Mouse (Mus musculus) stomach, embryonic 16.5 days (tissue): Measurements from ENCODE around the gene Dennd2a. TPM values are rescaled to one million over a fixed set of nuclear protein-coding genes. Genes with fewer than 3 reads are reported as not detected.
A peak's percentile ranks its signal among the peaks of the same experiment; 100 is the strongest.
"Not testable (repeated sequence)": the region's sequence is repeated elsewhere in the genome, so short reads cannot be mapped to it uniquely, and the experiment has no call there.

ENCODE experiments used
- ATAC-seq: fragments of 200-750 bp; cut with Nextera tagmentation; 2 replicates; pipeline ENCODE4 v1.8.0; 2017; ENCODE audit warnings: moderate number of reproducible peaks, moderate TSS enrichment; ENCODE audit not compliant: insufficient read depth, low FRiP score
- H3K27ac ChIP-seq: fragments of 300-500 bp; sonication (generic); 2 replicates; pipeline ENCODE4 v1.5.1; 2014; ENCODE audit warnings: low read length
- H3K27me3 ChIP-seq: fragments of 300-500 bp; sonication (generic); 2 replicates; pipeline ENCODE4 v1.6.1; 2014; ENCODE audit warnings: low read length, control low read depth, mixed read lengths; ENCODE audit not compliant: control insufficient read depth, insufficient read depth
- H3K36me3 ChIP-seq: fragments of 300-500 bp; sonication (generic); 2 replicates; pipeline ENCODE4 v1.6.1; 2014; ENCODE audit warnings: low read length; ENCODE audit not compliant: control insufficient read depth, insufficient read depth
- H3K4me1 ChIP-seq: fragments of 300-500 bp; sonication (generic); 2 replicates; pipeline ENCODE4 v1.6.1; 2014; ENCODE audit warnings: low read length, control low read depth, mixed read lengths; ENCODE audit not compliant: control insufficient read depth, insufficient read depth
- H3K4me2 ChIP-seq: fragments of 300-500 bp; sonication (generic); 2 replicates; pipeline ENCODE4 v1.6.1; 2014; ENCODE audit warnings: low read depth, low read length, mixed read lengths
- H3K4me3 ChIP-seq: fragments of 300-500 bp; sonication (generic); replicated peaks from 2 replicates; pipeline ENCODE4 v1.5.1; 2014; ENCODE audit warnings: mild to moderate bottlenecking, low read length
- H3K9ac ChIP-seq: fragments of 300-500 bp; sonication (generic); 2 replicates; pipeline ENCODE4 v1.6.1; 2014; ENCODE audit warnings: low read length
- H3K9me3 ChIP-seq: fragments of 300-500 bp; sonication (generic); replicated peaks from 2 replicates; pipeline ENCODE4 v1.6.1; 2016; ENCODE audit warnings: low read length, control low read depth; ENCODE audit not compliant: control insufficient read depth
- WGBS: fragments of 180-500 bp; shearing (Covaris S2); extraction: QIAGEN DNeasy Blood & Tissue Kit; methylation state at CpG from one replicate; pipeline ENCODE4 v1.1.7; 2014; 5-methylcytosine and 5-hydroxymethylcytosine counted together
- polyA plus RNA-seq: library from polyadenylated mRNA; unstranded; fragments of >200 nt; fragmentation: Nextera tagmentation; extraction: Ambion mirVana; gene quantifications from 2 replicates; pipeline ENCODE4 v1.2.1, GENCODE M21; 2015

Dennd2a gene
- polyA plus RNA-seq, 1 experiment from 2014 or later, result 10.8 TPM

DNA sequence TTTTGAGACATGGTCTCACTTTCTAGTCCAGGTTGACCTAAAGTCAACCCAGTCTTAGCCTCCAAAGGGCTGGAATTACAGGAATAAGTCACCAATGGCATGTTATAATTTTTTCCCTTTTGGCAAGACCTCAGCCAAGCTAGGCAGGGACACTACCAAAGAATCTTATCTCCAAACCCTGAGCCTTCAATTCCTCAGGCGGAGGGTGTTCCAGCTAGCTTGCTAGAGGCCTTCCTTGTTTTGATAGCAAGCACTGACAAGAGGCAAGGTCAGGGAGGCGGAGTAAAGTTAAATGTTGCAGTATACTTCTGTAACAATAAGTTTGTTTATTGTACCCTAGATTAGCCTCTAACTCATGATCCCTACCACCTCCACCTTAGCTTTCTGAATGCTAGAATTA is 132.5 kb downstream of the Dennd2a start:
- 86% methylated on average over 2 of the region's 2 CpGs for WGBS
- ATAC-seq, result no peak

DNA sequence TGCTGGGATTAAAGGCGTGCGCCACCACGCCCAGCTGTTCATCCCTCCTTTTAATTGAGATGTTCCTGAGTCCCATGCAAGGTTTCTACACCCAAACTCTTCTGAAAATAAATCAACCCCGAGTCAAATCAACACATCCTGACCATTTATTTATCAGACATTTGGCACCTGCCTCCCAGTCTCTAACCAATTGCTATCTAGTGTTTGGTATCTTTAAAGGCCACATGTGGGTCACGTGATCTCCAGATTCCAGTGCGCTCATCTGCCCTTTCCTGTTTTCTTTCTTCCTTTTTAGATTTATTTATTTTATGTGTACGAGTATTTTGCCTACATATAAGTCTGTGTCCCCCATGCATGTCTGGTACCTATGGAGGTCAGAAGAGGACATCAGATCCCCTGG is 134.0 kb downstream of the Dennd2a start:
- Histone ChIP-seq H3K4me1 (no peaks in the 10 kb centered on the region), H3K27me3 (no peaks in the 10 kb centered on the region), H3K4me3 (no peak overlapping the region), H3K27ac (no peak overlapping the region), H3K9me3 (no peaks in the 10 kb centered on the region), H3K4me2 (no peak overlapping the region), H3K9ac (no peak overlapping the region), H3K36me3 (no peaks in the 10 kb centered on the region)
- 82% methylated on average over 7 of the region's 7 CpGs for WGBS
- ATAC-seq, result no peak

More for the DNA sequence above, 132.5 kb downstream of the Dennd2a start:
- H3K36me3 ChIP-seq, result no peaks in the 10 kb centered on the region
- H3K4me3 ChIP-seq, result no peak overlapping the region
- H3K9ac ChIP-seq, result no peak overlapping the region
- H3K27me3 ChIP-seq, result no peaks in the 10 kb centered on the region
- H3K4me1 ChIP-seq, result no peaks in the 10 kb centered on the region
- no peak overlapping the region for H3K4me2 ChIP-seq
- H3K27ac ChIP-seq, result no peak overlapping the region
- no peaks in the 10 kb centered on the region for H3K9me3 ChIP-seq

DNA sequence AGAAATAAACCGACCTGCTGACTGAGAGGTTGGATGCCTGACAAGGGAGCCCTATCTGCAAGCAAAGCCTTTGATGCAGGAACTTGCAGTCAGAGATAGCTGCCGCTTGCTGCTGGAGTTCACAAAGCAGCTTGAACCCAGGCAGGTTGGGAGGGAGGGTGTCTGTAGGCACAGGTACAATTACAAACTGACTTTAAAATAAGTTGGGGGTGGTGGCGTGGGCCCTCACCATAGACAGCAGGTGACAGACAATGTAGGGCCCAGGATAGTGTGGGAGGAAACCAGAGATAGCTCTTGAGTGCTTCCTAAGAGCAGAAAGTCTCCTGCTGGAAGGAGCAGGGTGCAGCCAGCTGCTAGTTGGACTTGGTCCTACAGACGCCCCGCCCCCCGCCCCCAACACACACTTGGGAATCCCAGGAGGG is 134.5 kb downstream of the Dennd2a start:
- WGBS, result 51% methylated on average over 6 of the region's 6 CpGs
- H3K36me3 ChIP-seq, result no peaks in the 10 kb centered on the region
- H3K4me2 ChIP-seq, result no peak overlapping the region
- no peak overlapping the region for H3K27ac ChIP-seq
- no peaks in the 10 kb centered on the region for H3K9me3 ChIP-seq
- no peaks in the 10 kb centered on the region for H3K4me1 ChIP-seq
- no peak overlapping the region for H3K4me3 ChIP-seq
- H3K27me3 ChIP-seq, result no peaks in the 10 kb centered on the region
- ATAC-seq, result no peak
- H3K9ac ChIP-seq, result no peak overlapping the region

GRCm38 (mm10) chr6:39420867-39421266 is 136.8 kb downstream of the Dennd2a start:
- H3K4me2 ChIP-seq, result no peak overlapping the region

GRCm38 (mm10) chr6:39419851-39420721 is 137.6 kb downstream of the Dennd2a start, which contains the start of gene Mkrn1:
Gene Mkrn1, minus strand, starts transcription at chr6:39420462.
- ATAC-seq, result peak; percentile 93
- H3K4me2 ChIP-seq, result peak within 1 kb of the TSS; percentile 72
- H3K27ac ChIP-seq, result peak within 1 kb of the TSS; percentile 91
- no peaks in the 10 kb centered on the region for H3K36me3 ChIP-seq
- peak within 1 kb of the TSS; percentile 91 for H3K9ac ChIP-seq
- H3K27me3 ChIP-seq, result no peaks in the 10 kb centered on the region; the same call in 1 of the 2 replicates
- H3K4me3 ChIP-seq, result peak within 1 kb of the TSS; percentile 99
- H3K4me1 ChIP-seq, result no peaks in the 10 kb centered on the region
- no peaks in the 10 kb centered on the region for H3K9me3 ChIP-seq
- under 1% methylated on average over 79 of the region's 82 CpGs for WGBS

More at GRCm38 (mm10) chr6:39420867-39421266, 136.8 kb downstream of the Dennd2a start:
- no peak overlapping the region for H3K27ac ChIP-seq
- H3K9me3 ChIP-seq, result no peaks in the 10 kb centered on the region
- no peaks in the 10 kb centered on the region for H3K4me1 ChIP-seq
- H3K4me3 ChIP-seq, result no peak overlapping the region; the same call in 1 of the 2 replicates
- H3K36me3 ChIP-seq, result no peaks in the 10 kb centered on the region
- H3K27me3 ChIP-seq, result no peaks in the 10 kb centered on the region; the same call in 1 of the 2 replicates
- ATAC-seq, result no peak
- WGBS, result 37% methylated on average over 4 of the region's 4 CpGs
- H3K9ac ChIP-seq, result no peak overlapping the region

GRCm38 (mm10) chr6:39419386-39419850 is 138.2 kb downstream of the Dennd2a start:
- Histone ChIP-seq H3K4me2 (peak overlapping the region; percentile 72), H3K27ac (peak overlapping the region; percentile 91), H3K4me3 (peak overlapping the region; percentile 99), H3K9me3 (no peaks in the 10 kb centered on the region), H3K4me1 (no peaks in the 10 kb centered on the region), H3K9ac (peak overlapping the region; percentile 91), H3K36me3 (no peaks in the 10 kb centered on the region), H3K27me3 (no peaks in the 10 kb centered on the region; the same call in 1 of the 2 replicates)
- no peak for ATAC-seq
- under 1% methylated on average over 43 of the region's 43 CpGs for WGBS

DNA sequence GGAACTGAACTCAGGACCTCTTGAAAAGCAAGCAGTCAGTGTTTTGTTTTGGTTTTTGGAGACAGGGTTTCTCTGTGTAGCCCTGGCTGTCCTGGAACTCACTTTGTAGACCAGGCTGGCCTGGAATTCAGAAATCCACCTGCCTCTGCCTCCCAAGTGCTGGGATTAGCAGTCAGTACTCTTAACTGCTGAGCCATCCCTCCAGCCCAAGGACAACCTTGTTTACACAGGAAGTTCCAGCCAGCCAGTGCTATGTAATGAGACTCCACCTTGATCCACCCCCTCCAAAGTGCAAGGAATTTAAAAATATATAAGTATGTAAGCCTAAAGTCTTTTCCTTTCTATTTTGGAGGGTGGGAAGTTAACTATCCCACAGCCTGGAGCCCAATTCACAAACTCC is 141.0 kb downstream of the Dennd2a start:
- ATAC-seq, H3K9ac ChIP-seq, H3K9me3 ChIP-seq, H3K4me1 ChIP-seq, H3K4me3 ChIP-seq, H3K36me3 ChIP-seq, H3K27ac ChIP-seq, H3K27me3 ChIP-seq, H3K4me2 ChIP-seq: not testable (repeated sequence)

DNA sequence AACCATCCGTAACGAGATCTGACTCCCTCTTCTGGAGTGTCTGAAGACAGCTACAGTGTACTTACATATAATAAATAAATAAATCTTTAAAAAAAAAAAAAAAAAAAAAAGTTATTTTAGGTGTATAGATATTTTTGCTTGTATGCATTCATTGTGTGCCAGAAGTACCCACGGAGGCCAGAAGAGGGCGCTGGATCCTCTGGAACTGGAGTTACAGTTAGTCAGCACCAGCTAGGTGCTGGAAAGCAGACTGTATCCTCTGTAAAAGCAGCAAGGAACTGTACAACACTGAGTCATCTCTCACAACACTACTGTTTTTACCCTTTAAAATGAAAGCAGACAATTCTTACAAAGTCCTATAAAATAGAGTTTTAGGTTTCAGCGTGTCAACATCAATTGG is 141.9 kb downstream of the Dennd2a start:
- no peak overlapping the region for H3K4me3 ChIP-seq
- no peaks in the 10 kb centered on the region for H3K4me1 ChIP-seq
- ATAC-seq, result no peak
- H3K27me3 ChIP-seq, result no peaks in the 10 kb centered on the region; the same call in 1 of the 2 replicates
- H3K9me3 ChIP-seq, result no peaks in the 10 kb centered on the region
- H3K27ac ChIP-seq, result no peak overlapping the region
- WGBS, result 53% methylated on average over 3 of the region's 5 CpGs
- H3K4me2 ChIP-seq, result no peak overlapping the region
- H3K36me3 ChIP-seq, result no peaks in the 10 kb centered on the region
- no peak overlapping the region for H3K9ac ChIP-seq

DNA sequence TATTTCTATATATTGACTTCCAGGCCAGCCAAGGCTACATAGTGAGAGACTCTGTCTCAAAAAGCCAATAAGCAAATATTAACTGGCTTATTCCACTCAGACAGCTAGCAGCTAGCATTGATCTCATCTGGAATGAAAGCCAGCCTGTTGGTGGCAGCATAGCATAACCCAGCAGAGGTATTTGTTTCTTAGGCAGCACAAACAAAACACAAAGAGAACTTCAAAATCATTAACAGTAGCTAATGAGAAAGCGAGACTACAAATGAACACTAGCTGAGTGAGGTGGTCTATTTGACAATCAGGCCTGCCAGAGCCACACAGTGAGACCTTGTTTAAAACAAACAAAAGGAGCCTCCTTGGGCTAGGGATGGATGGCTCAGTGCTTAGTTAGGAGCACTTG is 143.6 kb downstream of the Dennd2a start:
- Histone ChIP-seq H3K9ac (no peak overlapping the region), H3K27ac (no peak overlapping the region), H3K4me3 (no peak overlapping the region), H3K27me3 (no peaks in the 10 kb centered on the region; the same call in 1 of the 2 replicates), H3K9me3 (no peaks in the 10 kb centered on the region), H3K4me2 (no peak overlapping the region), H3K4me1 (no peaks in the 10 kb centered on the region), H3K36me3 (peaks cover 3% of the 10 kb centered on the region; the same call in 1 of the 2 replicates)
- ATAC-seq, result no peak
- 89% methylated on average over 1 of the region's 1 CpGs for WGBS
